Mouse (Mus musculus) CH12.LX (cell line): ENCODE data around the gene Asb15. TPM values are rescaled to one million over a fixed set of nuclear protein-coding genes. Genes with fewer than 3 reads are reported as not detected.

Source experiments
- DNase-seq: peaks from one replicate; pipeline ENCODE4 v3.0.0-alpha.2; 2013; ENCODE audit errors: extremely low read depth
- H3K27ac ChIP-seq: 2 replicates; pipeline ENCODE4 v1.5.1; 2012; ENCODE audit warnings: low read depth, mild to moderate bottlenecking, control low read depth, moderate library complexity; ENCODE audit not compliant: insufficient read depth
- H3K27me3 ChIP-seq: replicated peaks from 2 replicates; pipeline ENCODE3; 2012; ENCODE audit warnings: inconsistent platforms
- H3K36me3 ChIP-seq, 2 experiments: replicated peaks in 1 of 2; 2 replicates each; pipeline versions ENCODE3 to v1.6.1; 2012; ENCODE audit warnings: inconsistent platforms in 1 of 2, low read length in 1 of 2, mild to moderate bottlenecking in 1 of 2, mixed read lengths in 1 of 2, moderate library complexity in 1 of 2; ENCODE audit not compliant: control insufficient read depth in 1 of 2, insufficient read depth in 1 of 2
- H3K4me1 ChIP-seq, 2 experiments: 2 replicates each; pipeline ENCODE4 v1.6.1; 2012; ENCODE audit warnings: inconsistent platforms in 1 of 2, moderate library complexity in 1 of 2; ENCODE audit not compliant: insufficient read depth in 2 of 2, control insufficient read depth in 1 of 2
- H3K4me2 ChIP-seq: 2 replicates; pipeline ENCODE4 v1.6.1; 2012; ENCODE audit warnings: low read depth, mild to moderate bottlenecking, control low read depth; ENCODE audit not compliant: poor library complexity, insufficient read depth, severe bottlenecking
- H3K4me3 ChIP-seq, 3 experiments: fragments of 150-350 bp in 1 of 3; sonication (generic) in 1 of 3; replicated peaks in 1 of 3; 2 replicates each; pipeline versions ENCODE3 to v1.5.1; 2011 to 2012; ENCODE audit warnings: low read depth in 2 of 3, low read length in 2 of 3, mild to moderate bottlenecking in 2 of 3, moderate library complexity in 2 of 3, control low read depth in 1 of 3, improper control_type of control experiment in 1 of 3, inconsistent platforms in 1 of 3, mixed read lengths in 1 of 3; ENCODE audit not compliant: poor library complexity in 1 of 3
- H3K79me2 ChIP-seq: replicated peaks from 2 replicates; pipeline ENCODE4 v1.6.1; 2012; ENCODE audit warnings: mild to moderate bottlenecking, moderate library complexity; ENCODE audit not compliant: control insufficient read depth, poor library complexity, insufficient read depth, severe bottlenecking; ENCODE audit errors: extremely low read depth
- H3K9ac ChIP-seq: 2 replicates; pipeline ENCODE4 v1.6.1; 2012; ENCODE audit warnings: low read depth, mild to moderate bottlenecking, control low read depth, moderate library complexity; ENCODE audit not compliant: insufficient read depth
- H3K9me3 ChIP-seq: replicated peaks from 2 replicates; pipeline ENCODE3; 2012; ENCODE audit warnings: low read length, inconsistent platforms, mixed read lengths
- BHLHE40 ChIP-seq: IDR thresholded peaks from 2 replicates; pipeline ENCODE4 v1.6.1; 2011; ENCODE audit warnings: mild to moderate bottlenecking, low read depth, low read length, improper control_type of control experiment
- CHD2 ChIP-seq: IDR thresholded peaks from 2 replicates; pipeline ENCODE4 v1.6.1; 2011; ENCODE audit warnings: low read length, improper control_type of control experiment
- ELF1 ChIP-seq: IDR thresholded peaks from 2 replicates; pipeline ENCODE4 v1.6.1; 2014; ENCODE audit warnings: low read depth, mild to moderate bottlenecking, inconsistent platforms, low read length, improper control_type of control experiment
- GABPA ChIP-seq: IDR thresholded peaks from 2 replicates; pipeline ENCODE4 v1.6.1; 2012; ENCODE audit warnings: low read depth, low read length, improper control_type of control experiment, inconsistent platforms; ENCODE audit not compliant: insufficient replicate concordance
- HCFC1 ChIP-seq: IDR thresholded peaks from 2 replicates; pipeline ENCODE4 v1.6.1; 2012; ENCODE audit warnings: low read depth, mild to moderate bottlenecking, inconsistent platforms, low read length, improper control_type of control experiment
- IRF4 ChIP-seq: IDR thresholded peaks from 2 replicates; pipeline ENCODE4 v1.6.1; 2014; ENCODE audit warnings: low read depth, mild to moderate bottlenecking, inconsistent platforms, low read length, improper control_type of control experiment
- JUN ChIP-seq: IDR thresholded peaks from 2 replicates; pipeline ENCODE4 v1.6.1; 2011; ENCODE audit warnings: low read depth, mild to moderate bottlenecking, low read length, improper control_type of control experiment, moderate library complexity; ENCODE audit not compliant: insufficient read depth
- MAFK ChIP-seq: IDR thresholded peaks from 2 replicates; pipeline ENCODE4 v1.6.1; 2011; ENCODE audit warnings: low read length, improper control_type of control experiment; ENCODE audit not compliant: insufficient replicate concordance
- MAX ChIP-seq: IDR thresholded peaks from 2 replicates; pipeline ENCODE4 v1.6.1; 2011; ENCODE audit warnings: low read length, improper control_type of control experiment
- MAZ ChIP-seq: IDR thresholded peaks from 2 replicates; pipeline ENCODE4 v1.6.1; 2012; ENCODE audit warnings: low read depth, mild to moderate bottlenecking, inconsistent platforms, low read length, improper control_type of control experiment, moderate library complexity
- MEF2A ChIP-seq: IDR thresholded peaks from 2 replicates; pipeline ENCODE4 v1.6.1; 2014; ENCODE audit warnings: low read depth, mild to moderate bottlenecking, inconsistent platforms, low read length, improper control_type of control experiment, borderline replicate concordance
- MXI1 ChIP-seq: IDR thresholded peaks from 2 replicates; pipeline ENCODE4 v1.6.1; 2011; ENCODE audit warnings: mild to moderate bottlenecking, low read depth, low read length, improper control_type of control experiment
- MYC ChIP-seq: IDR thresholded peaks from 2 replicates; pipeline ENCODE4 v1.6.1; 2011; ENCODE audit warnings: low read depth, mild to moderate bottlenecking, improper control_type of control experiment, low read length
- NELFE ChIP-seq: IDR thresholded peaks from 2 replicates; pipeline ENCODE4 v1.6.1; 2011; ENCODE audit warnings: low read depth, low read length, improper control_type of control experiment
- NRF1 ChIP-seq: IDR thresholded peaks from 2 replicates; pipeline ENCODE4 v1.6.1; 2014; ENCODE audit warnings: low read depth, mild to moderate bottlenecking, inconsistent platforms, low read length, improper control_type of control experiment, moderate library complexity
- PAX5 ChIP-seq: IDR thresholded peaks from 2 replicates; pipeline ENCODE4 v1.6.1; 2012; ENCODE audit warnings: low read length, inconsistent platforms, mixed read lengths
- POLR2A ChIP-seq: IDR thresholded peaks from 2 replicates; pipeline ENCODE4 v1.6.1; 2011; ENCODE audit warnings: low read depth, mild to moderate bottlenecking, improper control_type of control experiment, low read length
- POLR2AphosphoS2 ChIP-seq: IDR thresholded peaks from 2 replicates; pipeline ENCODE4 v1.6.1; 2011; ENCODE audit warnings: low read depth, low read length, improper control_type of control experiment
- RAD21 ChIP-seq: IDR thresholded peaks from 2 replicates; pipeline ENCODE4 v1.6.1; 2011; ENCODE audit warnings: low read depth, mild to moderate bottlenecking, low read length, improper control_type of control experiment, moderate library complexity
- SMC3 ChIP-seq: IDR thresholded peaks from 2 replicates; pipeline ENCODE4 v1.6.1; 2011; ENCODE audit warnings: low read depth, low read length, improper control_type of control experiment
- TBP ChIP-seq: conservative IDR thresholded peaks from 2 replicates; pipeline ENCODE4 v1.6.1; 2011; ENCODE audit warnings: low read depth, low read length, improper control_type of control experiment
- UBTF ChIP-seq: IDR thresholded peaks from 2 replicates; pipeline ENCODE4 v1.6.1; 2012; ENCODE audit warnings: low read depth, mild to moderate bottlenecking, inconsistent platforms, low read length, improper control_type of control experiment, moderate library complexity
- USF1 ChIP-seq: IDR thresholded peaks from 2 replicates; pipeline ENCODE4 v1.6.1; 2014; ENCODE audit warnings: low read depth, mild to moderate bottlenecking, inconsistent platforms, low read length, improper control_type of control experiment
- dilution Hi-C: fragments of 300-500 bp; cut with MboI; formaldehyde crosslinking; loops from 2 replicates; pipeline ENCODE4 v1.14.3; 2020; ENCODE audit warnings: low sequenced_read_pairs; ENCODE audit not compliant: extremely low pct_unique_long_range_greater_than_20kb, extremely low pct_ligation_motif_present
- in situ Hi-C: fragments of 300-500 bp; cut with MboI; formaldehyde crosslinking; loops from 3 replicates; pipeline ENCODE4 v1.14.3; 2019; ENCODE audit warnings: low sequenced_read_pairs, low pct_ligation_motif_present, low pct_unique_long_range_greater_than_20kb, mixed read lengths
- polyA plus RNA-seq: library from polyadenylated mRNA; unstranded; fragments of >175 nt; gene quantifications from 2 replicates; pipeline ENCODE4 v1.2.1, GENCODE M21; 2012; ENCODE audit warnings: low read depth; ENCODE audit not compliant: insufficient read length
- total RNA-seq, 2 experiments: library from RNA; depleted of rRNA; stranded (reverse); fragments of 300-350 nt in 1 of 2; fragments of >200 nt in 1 of 2; gene quantifications; 2 replicates each; pipeline ENCODE4 v1.2.3; 2012 to 2014

Asb15 gene
- total and polyA plus RNA-seq, 3 experiments = 0.10 TPM; not detected in 2

- Histone ChIP-seq H3K27ac (no peak overlapping the region), H3K27me3 (no peaks in the 10 kb centered on the region), H3K4me3 (no peak overlapping the region), H3K9ac (no peak overlapping the region), H3K4me1 (peaks cover 4 to 22% of the 10 kb centered on the region in 2 experiments), H3K79me2 (no peaks in the 10 kb centered on the region), H3K9me3 (no peaks in the 10 kb centered on the region), H3K4me2 (no peak overlapping the region), H3K36me3 (no peaks in the 10 kb centered on the region)
- no peak for DNase-seq
- TF ChIP-seq HCFC1 = no peak
- TF ChIP-seq BHLHE40 = no peak
- TF ChIP-seq MYC = no peak
- no peak for TF ChIP-seq RAD21
- no peak for TF ChIP-seq IRF4
- no peak for TF ChIP-seq NRF1
- TF ChIP-seq PAX5 = no peak
- TF ChIP-seq MEF2A = no peak
- no peak for TF ChIP-seq MAFK
- no peak for TF ChIP-seq MAZ
- TF ChIP-seq MXI1 = no peak
- TF ChIP-seq NELFE = no peak
- TF ChIP-seq POLR2A = no peak
- no peak for TF ChIP-seq TBP
- no peak for TF ChIP-seq POLR2AphosphoS2
- in situ Hi-C loops = no loop called here
- dilution Hi-C loops = no loop called here
Measured at GRCm38 (mm10) chr6:24606512-24606911, 78.6 kb downstream of the Asb15 start.

GRCm38 (mm10) chr6:24607531-24607930, 79.6 kb downstream of the Asb15 start:
- no peak for DNase-seq
- Histone ChIP-seq H3K36me3 (peaks cover 0 to 3% of the 10 kb centered on the region in 2 experiments), H3K4me3 (no peak overlapping the region), H3K9me3 (no peaks in the 10 kb centered on the region), H3K9ac (no peak overlapping the region), H3K79me2 (no peaks in the 10 kb centered on the region), H3K27me3 (no peaks in the 10 kb centered on the region), H3K4me2 (no peak overlapping the region), H3K27ac (no peak overlapping the region), H3K4me1 (peaks cover 4 to 22% of the 10 kb centered on the region in 2 experiments)
- no peak for TF ChIP-seq SMC3
- no peak for TF ChIP-seq ELF1
- no peak for TF ChIP-seq MAX
- TF ChIP-seq JUN = no peak
- TF ChIP-seq RAD21 = no peak
- no peak for TF ChIP-seq GABPA
- no peak for TF ChIP-seq MEF2A
- TF ChIP-seq UBTF = no peak
- no peak for TF ChIP-seq USF1
- TF ChIP-seq CHD2 = no peak
- TF ChIP-seq HCFC1 = no peak
- dilution Hi-C loops = no loop called here
- in situ Hi-C loops = no loop called here
